Mouse (Mus musculus): ENCODE measurements around the gene Phf23.

DNA sequence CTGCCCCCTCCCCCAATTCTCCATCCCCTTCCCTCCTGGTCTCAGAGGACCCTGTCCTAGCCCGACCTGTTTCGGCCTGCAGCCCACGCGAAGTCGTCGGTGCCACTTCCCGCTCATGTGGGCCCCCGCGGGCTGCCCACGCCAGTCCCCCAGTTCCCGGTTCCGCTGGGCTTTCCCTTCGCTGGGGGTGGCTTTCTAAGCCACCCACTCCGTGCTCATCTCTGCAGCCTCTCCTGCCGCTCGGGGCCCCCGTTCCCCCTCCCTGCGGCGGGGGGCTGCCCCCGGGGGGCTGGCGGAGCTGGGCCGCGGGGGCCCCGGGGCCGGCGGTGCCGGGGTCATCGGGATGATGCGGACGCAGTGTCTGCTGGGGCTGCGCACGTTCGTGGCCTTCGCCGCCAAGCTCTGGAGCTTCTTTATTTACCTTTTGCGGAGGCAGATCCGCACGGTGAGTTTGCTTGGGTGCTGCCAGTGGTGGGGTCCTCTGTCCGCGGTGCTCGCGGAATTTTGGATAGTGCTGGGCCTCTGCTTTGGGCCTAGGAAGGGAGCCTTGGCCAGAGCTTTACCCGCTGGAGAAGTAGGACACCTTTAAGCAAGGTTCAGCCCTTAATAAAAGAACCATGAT lies 14.3 kb upstream of the Phf23 start, which contains the start of gene Ctdnep1:
- no peak for TF ChIP-seq CTCF (conservative IDR thresholded peaks at IDR 0.05; ENCODE audit: insufficient read depth, insufficient read length, low read depth, low read length)
- TF ChIP-seq POLR2A (IDR thresholded peaks at IDR 0.05; ENCODE audit: low read depth, low read length): no peak
